Mouse (Mus musculus) urinary bladder, postnatal 10 days (tissue): Measurements from ENCODE around the gene Atf6.

Experiments used
- DNase-seq: peaks from one replicate; pipeline ENCODE4 v3.0.0; 2022; ENCODE audit warnings: low spot score

Atf6 gene

GRCm38 (mm10) chr1:170704911-170705594, 162.5 kb downstream of the Atf6 start:
- DNase-seq = no peak

DNA sequence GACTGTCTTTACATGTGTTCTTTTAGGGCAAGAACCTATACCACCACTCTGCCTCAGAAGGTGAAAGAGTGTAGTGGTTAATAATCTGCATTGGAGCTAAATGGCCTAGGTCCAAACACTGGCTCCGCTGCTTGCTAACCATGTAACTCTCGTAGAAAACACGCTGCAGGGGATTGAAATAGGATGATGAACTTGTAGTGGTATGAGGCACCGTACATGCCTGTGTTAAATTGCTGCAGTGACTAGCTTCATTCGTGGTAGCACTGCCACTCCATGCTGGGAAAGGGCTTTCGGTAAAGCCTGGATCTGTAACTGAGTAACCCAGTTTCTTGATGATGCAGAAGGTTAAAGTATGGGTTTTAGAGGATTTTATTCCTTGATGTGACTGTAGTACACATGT, 163.5 kb downstream of the Atf6 start:
- no peak for DNase-seq

DNA sequence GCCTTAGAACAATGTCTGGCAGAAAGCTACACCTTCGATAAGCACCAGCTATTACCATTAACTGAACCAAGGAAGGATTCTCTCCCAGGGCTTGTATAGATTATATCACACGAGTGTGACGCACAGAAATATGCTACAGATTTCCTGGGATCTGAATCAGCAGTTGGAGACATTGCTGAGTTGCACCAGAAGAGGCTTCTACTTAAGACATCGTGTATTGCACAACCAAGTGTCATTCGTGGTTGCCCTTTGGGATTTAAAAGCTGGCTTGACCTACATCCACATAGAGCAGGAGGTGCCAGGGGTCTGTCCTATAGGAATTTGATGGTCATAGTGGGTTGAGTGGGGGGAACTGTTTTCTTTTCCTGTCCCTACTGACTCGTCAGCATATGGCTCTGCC, 164.6 kb downstream of the Atf6 start:
- DNase-seq = no peak

DNA sequence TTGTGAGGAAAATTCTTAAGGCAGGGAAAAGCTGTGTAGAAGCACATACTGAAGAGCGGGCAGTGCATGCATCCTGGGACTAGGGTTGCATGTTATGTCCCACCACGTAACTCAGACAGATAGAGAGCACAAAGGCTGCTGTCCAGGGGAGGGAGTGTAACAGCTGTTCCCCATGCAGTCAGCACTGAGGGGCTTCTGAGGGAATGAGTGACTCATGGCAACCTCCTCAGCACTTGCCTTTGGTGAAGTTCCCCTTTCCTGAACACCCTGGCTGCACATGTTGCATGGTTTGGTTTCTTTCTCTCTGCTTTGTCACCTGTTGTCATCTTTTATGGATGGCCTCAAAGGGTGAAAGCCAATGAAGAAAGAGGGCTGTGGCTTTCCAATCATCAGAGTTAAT, 165.3 kb downstream of the Atf6 start:
- no peak for DNase-seq

DNA sequence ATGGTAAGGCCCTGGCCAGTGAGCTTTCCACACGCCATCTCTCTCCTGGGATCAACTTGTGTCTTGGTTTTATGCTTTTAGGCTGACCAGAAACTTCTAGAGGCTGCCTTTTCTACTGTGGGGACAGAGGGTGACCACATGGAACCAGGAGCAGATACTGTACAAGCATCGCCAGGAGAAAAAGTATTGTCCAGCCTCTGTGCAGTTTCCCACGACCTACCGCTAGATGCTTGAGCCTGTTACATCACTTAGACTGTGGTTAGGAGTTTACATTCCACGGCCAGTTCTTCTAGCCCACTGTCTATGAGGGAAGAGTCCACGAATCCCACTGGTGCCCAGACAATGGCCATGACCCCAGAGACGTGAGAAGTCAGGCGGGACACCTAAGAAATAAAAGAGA, 166.0 kb downstream of the Atf6 start:
- DNase-seq = no peak

- DNase-seq = no peak
Observed at GRCm38 (mm10) chr1:170701178-170701577, 166.4 kb downstream of the Atf6 start.

DNA sequence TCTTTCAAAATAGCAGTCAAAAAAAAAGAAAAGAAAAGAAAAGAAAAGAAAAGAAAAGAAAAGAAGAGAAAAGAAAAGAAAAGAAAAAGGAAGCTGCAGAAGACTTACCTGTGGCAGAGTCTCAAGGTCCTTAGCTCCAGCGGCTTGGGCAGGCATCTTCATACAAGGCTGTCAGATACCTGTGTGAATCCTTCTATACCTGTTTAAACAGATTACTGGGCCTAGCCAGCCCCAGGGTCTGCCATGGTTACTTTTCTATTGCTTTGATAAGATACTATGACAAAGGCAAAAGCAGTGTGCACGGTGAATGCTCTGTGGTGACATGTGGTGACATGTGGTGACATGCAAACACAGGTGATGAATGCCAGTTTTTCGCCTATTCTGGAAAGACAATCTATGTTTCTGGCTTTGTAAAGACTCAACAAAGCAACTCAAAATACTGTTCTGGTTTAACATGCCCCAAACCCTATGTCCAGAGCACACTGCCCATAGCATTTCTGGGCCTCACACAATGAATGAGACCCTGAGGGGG, 167.0 kb downstream of the Atf6 start:
- DNase-seq = no peak

DNA sequence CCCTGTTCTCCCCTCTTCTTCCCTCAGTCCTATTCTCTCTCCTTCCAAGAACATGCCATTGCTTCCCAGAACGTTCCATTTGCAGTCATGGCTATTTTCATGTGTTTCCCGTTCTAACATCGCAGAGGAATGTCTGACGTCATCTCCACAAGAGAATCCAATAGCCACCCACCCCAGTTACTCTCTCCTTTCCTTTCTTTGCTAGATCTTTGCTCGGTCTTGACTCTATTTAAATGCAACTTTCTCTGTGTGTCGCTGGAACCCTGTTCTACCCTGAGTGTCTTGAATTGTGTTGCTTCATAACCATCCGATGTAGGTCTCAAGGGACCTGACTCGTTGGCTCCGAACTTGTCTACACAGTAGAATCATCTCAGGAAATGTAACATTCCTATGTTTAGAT, 168.0 kb downstream of the Atf6 start:
- DNase-seq = no peak

GRCm38 (mm10) chr1:170698771-170699170, 168.8 kb downstream of the Atf6 start:
- no peak for DNase-seq

DNA sequence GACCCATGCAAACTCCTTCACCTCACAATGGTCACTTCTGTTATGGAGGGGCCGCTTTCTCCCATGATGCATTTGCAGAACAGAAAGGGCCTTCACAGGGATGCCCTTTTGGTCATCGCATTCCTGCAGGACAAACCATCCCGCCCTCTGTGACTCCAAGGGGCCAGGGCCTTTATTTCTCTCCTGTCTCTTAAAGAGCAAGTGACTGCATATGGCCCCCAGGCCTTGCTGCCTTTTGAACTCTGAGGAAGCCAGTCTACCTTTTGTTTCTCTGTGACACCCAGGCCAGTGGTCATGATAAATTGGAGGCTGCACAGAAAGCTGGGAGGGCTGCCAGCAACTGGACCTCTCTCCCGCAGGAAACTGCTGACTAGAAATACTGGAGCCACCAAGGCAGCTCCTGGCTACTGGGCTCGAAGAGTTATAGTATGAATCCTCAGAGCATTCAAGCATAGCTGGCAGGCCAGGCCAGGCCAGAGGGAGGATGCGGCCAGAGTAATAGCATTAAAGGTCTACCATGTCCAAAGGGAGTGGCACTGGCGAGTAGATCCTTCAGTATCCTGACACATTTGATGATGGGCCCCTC, 169.7 kb downstream of the Atf6 start:
- no peak for DNase-seq

DNA sequence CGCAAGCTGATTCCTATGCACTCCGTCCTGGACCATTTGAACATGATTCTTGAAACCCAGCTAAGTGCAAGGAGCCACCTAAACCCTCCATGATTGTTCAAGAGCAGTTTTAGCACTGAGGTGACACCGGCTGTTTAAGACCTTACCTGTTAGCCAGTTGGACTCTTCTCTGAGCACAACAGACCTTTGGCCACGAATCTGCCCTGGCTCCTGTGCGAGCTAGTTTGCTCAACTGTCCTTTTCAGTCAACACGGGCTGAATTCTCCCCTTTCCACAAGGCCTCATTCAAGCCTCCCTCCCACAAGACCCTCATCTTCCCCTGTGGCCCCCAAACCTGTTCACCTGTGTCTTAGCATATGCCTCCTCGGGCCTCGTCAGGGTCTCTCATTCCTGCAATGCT, 170.6 kb downstream of the Atf6 start:
- DNase-seq = no peak

DNA sequence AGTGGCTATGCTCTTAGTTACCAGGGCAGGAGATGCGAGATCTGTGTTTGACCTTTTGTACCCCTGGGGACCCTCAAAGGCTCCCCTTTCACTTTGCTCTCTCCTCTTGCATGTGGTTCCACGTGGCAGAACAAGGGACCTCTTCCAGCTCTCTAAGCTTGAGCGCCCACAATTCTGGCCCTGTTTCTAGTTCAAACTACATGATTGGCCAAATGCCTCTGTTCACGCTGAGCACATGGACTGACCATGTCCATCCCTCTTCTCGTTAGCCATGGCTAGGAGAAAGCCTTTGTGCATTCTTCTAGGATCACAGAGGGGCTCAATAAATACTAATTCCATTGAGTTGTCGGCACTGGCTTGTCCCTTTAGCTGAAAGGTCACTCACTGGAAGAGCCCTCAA, 172.2 kb downstream of the Atf6 start:
- no peak for DNase-seq

- no peak for DNase-seq
Observed at GRCm38 (mm10) chr1:170694821-170695291, 172.7 kb downstream of the Atf6 start.

- DNase-seq = no peak
Observed at GRCm38 (mm10) chr1:170691301-170691700, 176.3 kb downstream of the Atf6 start.

DNA sequence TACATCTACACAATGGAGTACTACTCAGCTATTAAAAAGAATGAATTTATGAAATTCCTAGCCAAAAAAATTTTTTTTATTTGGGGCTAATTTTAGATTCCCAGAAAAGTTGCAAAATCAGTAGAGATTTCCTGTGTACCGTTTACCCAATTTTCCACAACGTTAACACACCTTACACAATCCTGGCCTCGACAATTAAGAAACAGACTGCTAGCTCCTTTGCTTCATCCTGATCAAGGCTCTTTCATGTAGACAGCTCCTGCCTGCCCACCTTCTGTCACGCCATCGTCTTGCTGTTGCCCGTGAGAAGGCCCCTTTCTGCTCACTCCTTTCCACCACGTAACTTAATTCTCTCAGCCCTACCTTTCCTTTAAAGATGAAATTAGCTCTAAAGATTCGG, 177.8 kb downstream of the Atf6 start:
- no peak for DNase-seq

GRCm38 (mm10) chr1:170683863-170684262, 183.7 kb downstream of the Atf6 start:
- DNase-seq = no peak

DNA sequence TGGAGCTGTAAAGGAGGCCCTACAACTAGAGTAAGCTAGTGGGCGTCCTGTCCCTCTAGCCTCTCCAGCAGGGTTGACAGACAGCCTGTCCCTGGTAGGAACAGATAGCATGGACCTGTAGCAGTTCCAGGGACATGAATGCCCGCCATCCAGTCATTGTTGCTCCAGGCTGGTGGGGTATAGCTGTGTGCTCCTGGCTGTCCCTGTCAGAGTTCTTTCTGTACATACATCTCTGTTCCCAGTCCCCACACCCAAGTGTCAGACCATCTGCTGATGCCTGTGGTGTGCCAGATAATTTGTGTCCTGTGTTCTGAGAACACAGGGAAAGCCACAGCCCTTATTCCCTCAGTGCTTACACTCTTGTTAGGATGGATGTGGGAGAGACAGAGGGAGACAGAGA, 187.9 kb downstream of the Atf6 start:
- DNase-seq = no peak

GRCm38 (mm10) chr1:170678861-170679260, 188.7 kb downstream of the Atf6 start:
- DNase-seq = no peak

DNA sequence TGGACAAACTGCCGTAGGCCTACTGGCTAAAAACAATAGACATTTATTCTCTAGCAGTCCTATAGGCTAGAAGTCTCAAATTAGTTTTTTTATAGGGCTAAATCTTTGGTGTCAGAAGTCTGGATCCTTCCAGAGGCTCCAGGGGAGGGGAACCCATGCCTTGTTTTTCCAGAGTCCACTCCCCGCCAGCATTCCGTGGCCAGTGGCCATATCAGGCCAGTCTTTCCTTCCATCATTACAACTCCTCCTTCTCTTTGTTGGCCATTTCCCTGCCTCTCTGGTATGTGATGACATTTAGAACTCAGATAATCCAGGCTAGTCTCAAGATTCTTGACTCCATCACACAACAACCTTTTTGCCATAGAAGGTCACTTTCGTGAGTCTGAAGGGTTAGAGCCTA, 189.9 kb downstream of the Atf6 start:
- no peak for DNase-seq

GRCm38 (mm10) chr1:170674184-170674775, 193.3 kb downstream of the Atf6 start:
- DNase-seq = no peak

GRCm38 (mm10) chr1:170665200-170665599, 202.4 kb downstream of the Atf6 start:
- no peak for DNase-seq

- DNase-seq = no peak
Observed at GRCm38 (mm10) chr1:170664620-170665185, 202.9 kb downstream of the Atf6 start.

GRCm38 (mm10) chr1:170659260-170659659, 208.3 kb downstream of the Atf6 start:
- no peak for DNase-seq
